8 mouse cellular contexts compared by ENCODE assay signal in the genomic region with DNA sequence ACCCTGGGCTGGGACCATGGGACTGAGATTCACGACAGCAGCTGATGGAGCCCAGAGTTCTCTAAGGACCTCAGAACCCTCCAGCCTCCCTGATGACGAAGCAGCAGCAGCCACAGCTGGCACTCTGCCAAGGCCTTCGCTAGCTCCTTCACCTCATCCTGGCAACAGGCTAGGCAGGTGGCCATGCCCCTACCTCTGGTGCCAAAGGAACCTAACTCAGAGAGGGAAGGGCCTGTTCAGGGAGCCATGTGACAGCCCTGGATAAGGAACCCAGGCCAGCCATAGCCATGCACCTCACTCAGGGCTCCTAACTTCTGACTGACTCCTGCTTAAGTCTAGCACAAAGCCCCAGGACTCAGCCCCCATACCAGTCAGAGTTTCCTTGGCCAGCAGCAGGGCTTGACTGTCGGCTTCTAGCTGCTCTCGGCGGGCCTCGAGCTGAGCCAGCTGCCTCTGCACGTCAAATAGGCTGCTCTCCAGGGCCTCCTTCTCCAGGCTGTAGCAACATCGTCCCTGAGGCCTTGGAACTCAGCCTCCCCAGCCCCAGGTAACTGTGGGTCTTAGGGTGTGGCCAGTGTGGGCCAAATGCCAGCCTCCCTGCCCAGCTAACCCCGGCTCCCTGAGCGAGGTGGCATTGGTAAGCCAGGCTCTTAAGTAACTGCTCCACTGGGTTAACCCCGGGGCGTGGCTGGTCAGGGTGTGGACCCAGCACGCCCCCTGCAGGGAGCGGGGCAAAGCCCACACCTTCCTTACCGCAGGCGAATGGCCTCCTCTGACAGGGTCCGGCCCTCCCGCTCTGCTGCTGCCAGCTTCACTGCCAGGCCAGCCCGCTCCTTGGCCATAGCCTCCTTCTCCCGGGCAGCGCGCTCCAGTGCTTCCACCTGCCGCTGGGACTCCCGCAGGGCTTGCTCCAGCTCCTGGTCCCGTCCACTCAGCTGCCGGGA. TPM values are rescaled to one million over a fixed set of nuclear protein-coding genes. Genes with fewer than 3 reads are reported as not detected.
DNase-seq lines count a peak whose midpoint lies in the region; ATAC-seq and TF ChIP-seq lines count a peak whose summit lies in the region.

No protein-coding gene starts in this region.

- peaks cover 84% of the 10 kb centered on the region for H3K36me3 ChIP-seq in forebrain, embryonic 13.5 days (ENCODE audit: poor library complexity, severe bottlenecking)
- H3K36me3 ChIP-seq in forebrain, embryonic 15.5 days, result peaks cover 21% of the 10 kb centered on the region; the same call in 1 of the 2 replicates
- peaks cover 61% of the 10 kb centered on the region; the same call in 1 of the 2 replicates for H3K36me3 ChIP-seq in hindbrain, embryonic 14.5 days (replicated peaks; ENCODE audit: control insufficient read depth, insufficient read depth)

- H3K4me1 ChIP-seq in forebrain, embryonic 13.5 days, result peaks cover 10% of the 10 kb centered on the region; the same call in 1 of the 2 replicates
- H3K4me1 ChIP-seq in forebrain, embryonic 15.5 days, result peaks cover 4% of the 10 kb centered on the region
- H3K4me1 ChIP-seq in hindbrain, embryonic 14.5 days (replicated peaks; ENCODE audit: control insufficient read depth, insufficient read depth, low read length), result peaks cover 8% of the 10 kb centered on the region; the same call in 1 of the 2 replicates
- no peaks in the 10 kb centered on the region for H3K4me1 ChIP-seq in lung, adult 2 months (ENCODE audit: control insufficient read depth, insufficient read depth, low read length)

- peak overlapping the region; percentile 14; the same call in 1 of the 2 replicates for H3K9ac ChIP-seq in forebrain, embryonic 13.5 days
- no peak overlapping the region for H3K9ac ChIP-seq in forebrain, embryonic 15.5 days (replicated peaks)
- no peak overlapping the region for H3K9ac ChIP-seq in hindbrain, embryonic 14.5 days

- TF ChIP-seq POLR2A in lung, adult 2 months (IDR thresholded peaks at IDR 0.05; ENCODE audit: borderline replicate concordance, extremely low read depth, low read depth, low read length), result no peak

- DNase-seq in 416B (ENCODE audit: low read depth), result peak; percentile 53
- DNase-seq in hindbrain, embryonic 14.5 days (ENCODE audit: low spot score), result no peak
- peak; percentile 69 for DNase-seq in lung, adult 2 months
- DNase-seq in thymus, postnatal 14 days, result no peak
- DNase-seq in thymus, postnatal 25 days, result no peak

- no peak overlapping the region for H3K4me3 ChIP-seq in forebrain, embryonic 13.5 days
- no peak overlapping the region for H3K4me3 ChIP-seq in forebrain, embryonic 15.5 days
- H3K4me3 ChIP-seq in hindbrain, embryonic 14.5 days (replicated peaks; ENCODE audit: low read length), result no peak overlapping the region
- no peak overlapping the region for H3K4me3 ChIP-seq in lung, adult 2 months (replicated peaks; ENCODE audit: extremely low read depth, low read depth, low read length)

- WGBS in forebrain, embryonic 13.5 days, result 79% methylated on average over 27 of the region's 27 CpGs
- 73% methylated on average over 27 of the region's 27 CpGs for WGBS in forebrain, embryonic 15.5 days
- 71% methylated on average over 27 of the region's 27 CpGs for WGBS in hindbrain, embryonic 14.5 days
- 63% methylated on average over 27 of the region's 27 CpGs for WGBS in lung, adult 2 months

- peak overlapping the region; percentile 40 for H3K27ac ChIP-seq in forebrain, embryonic 13.5 days
- no peak overlapping the region for H3K27ac ChIP-seq in forebrain, embryonic 15.5 days (replicated peaks)
- 0 out of 2 replicates have a peak overlapping the region, but pooled peaks have one; percentile 47 for H3K27ac ChIP-seq in hindbrain, embryonic 14.5 days

- TF ChIP-seq CTCF in lung, adult 2 months (IDR thresholded peaks at IDR 0.05; ENCODE audit: insufficient read depth, low read length), result 0 out of 2 replicates have a peak, but pooled peaks have one; percentile 8

- no peak for ATAC-seq in forebrain, embryonic 13.5 days
- ATAC-seq in forebrain, embryonic 15.5 days (replicated peaks), result no peak
- peak; percentile 39; the same call in 1 of the 2 replicates for ATAC-seq in hindbrain, embryonic 14.5 days (ENCODE audit: low FRiP score)
- ATAC-seq in activated CD4-positive, CD25-positive, alpha-beta regulatory T cell, adult 4 months, result no peak

- no peaks in the 10 kb centered on the region for H3K27me3 ChIP-seq in forebrain, embryonic 13.5 days
- no peaks in the 10 kb centered on the region for H3K27me3 ChIP-seq in forebrain, embryonic 15.5 days
- no peaks in the 10 kb centered on the region for H3K27me3 ChIP-seq in hindbrain, embryonic 14.5 days (ENCODE audit: control insufficient read depth, insufficient read depth, low read length)

- H3K4me2 ChIP-seq in forebrain, embryonic 13.5 days, result no peak overlapping the region
- no peak overlapping the region for H3K4me2 ChIP-seq in forebrain, embryonic 15.5 days (replicated peaks)
- H3K4me2 ChIP-seq in hindbrain, embryonic 14.5 days (replicated peaks), result no peak overlapping the region

- H3K9me3 ChIP-seq in forebrain, embryonic 13.5 days (replicated peaks), result no peaks in the 10 kb centered on the region
- H3K9me3 ChIP-seq in forebrain, embryonic 15.5 days, result no peaks in the 10 kb centered on the region
- H3K9me3 ChIP-seq in hindbrain, embryonic 14.5 days (ENCODE audit: control insufficient read depth, low read length), result no peaks in the 10 kb centered on the region

RNA-seq across cellular contexts. Expression of a gene that starts 23.7 kb away (rescaled TPM):
- polyA plus RNA-seq in forebrain, embryonic 13.5 days (2015; fragmentation: Nextera tagmentation; extraction: Ambion mirVana), result 253 and 270 TPM in 2 replicates
- polyA plus RNA-seq in forebrain, embryonic 15.5 days (2015; fragmentation: Nextera tagmentation; extraction: Ambion mirVana), result 215 and 229 TPM in 2 replicates
- polyA plus RNA-seq in hindbrain, embryonic 14.5 days (2014; fragmentation: Nextera tagmentation; extraction: Ambion mirVana), result 164 and 190 TPM in 2 replicates
- polyA plus RNA-seq in lung, adult 2 months (2012; rRNA removed), result 173 and 190 TPM in 2 replicates
- polyA plus RNA-seq in activated CD4-positive, CD25-positive, alpha-beta regulatory T cell, adult 4 months (2017; shearing (Covaris generic)), result not detected

RNA-seq across cellular contexts. Expression of a gene that starts 26.5 kb away (rescaled TPM):
- polyA plus RNA-seq in forebrain, embryonic 13.5 days (2015; fragmentation: Nextera tagmentation; extraction: Ambion mirVana), result 7.4 and 7.7 TPM in 2 replicates
- 8.3 and 10.2 TPM in 2 replicates for polyA plus RNA-seq in forebrain, embryonic 15.5 days (2015; fragmentation: Nextera tagmentation; extraction: Ambion mirVana)
- 5.0 and 5.4 TPM in 2 replicates for polyA plus RNA-seq in hindbrain, embryonic 14.5 days (2014; fragmentation: Nextera tagmentation; extraction: Ambion mirVana)
- 10.1 and 14.0 TPM in 2 replicates for polyA plus RNA-seq in lung, adult 2 months (2012; rRNA removed)
- 1 to 10 TPM in 1 of 2 experiments, under 1 TPM in 1; 0.98 to 1.4 TPM for polyA plus RNA-seq in activated CD4-positive, CD25-positive, alpha-beta regulatory T cell, adult 4 months (2017; shearing (Covaris generic))

RNA-seq across cellular contexts. Expression of a gene that starts 44.3 kb away (rescaled TPM):
- 44.9 and 48.0 TPM in 2 replicates for polyA plus RNA-seq in forebrain, embryonic 13.5 days (2015; fragmentation: Nextera tagmentation; extraction: Ambion mirVana)
- 50.5 and 55.8 TPM in 2 replicates for polyA plus RNA-seq in forebrain, embryonic 15.5 days (2015; fragmentation: Nextera tagmentation; extraction: Ambion mirVana)
- 44.2 and 46.9 TPM in 2 replicates for polyA plus RNA-seq in hindbrain, embryonic 14.5 days (2014; fragmentation: Nextera tagmentation; extraction: Ambion mirVana)
- 76.7 and 85.5 TPM in 2 replicates for polyA plus RNA-seq in lung, adult 2 months (2012; rRNA removed)
- polyA plus RNA-seq in activated CD4-positive, CD25-positive, alpha-beta regulatory T cell, adult 4 months (2017; shearing (Covaris generic)), result 100 to 1,000 TPM in 1 of 2 experiments, 10 to 100 TPM in 1; 85.5 to 101 TPM

RNA-seq across cellular contexts. Expression of a gene that starts 47.2 kb away (rescaled TPM):
- 76.9 and 85.9 TPM in 2 replicates for polyA plus RNA-seq in forebrain, embryonic 13.5 days (2015; fragmentation: Nextera tagmentation; extraction: Ambion mirVana)
- polyA plus RNA-seq in forebrain, embryonic 15.5 days (2015; fragmentation: Nextera tagmentation; extraction: Ambion mirVana), result 123 and 127 TPM in 2 replicates
- polyA plus RNA-seq in hindbrain, embryonic 14.5 days (2014; fragmentation: Nextera tagmentation; extraction: Ambion mirVana), result 176 and 178 TPM in 2 replicates
- polyA plus RNA-seq in lung, adult 2 months (2012; rRNA removed), result 199 and 258 TPM in 2 replicates
- polyA plus RNA-seq in activated CD4-positive, CD25-positive, alpha-beta regulatory T cell, adult 4 months (2017; shearing (Covaris generic)), result 1 to 10 TPM; 5.6 to 7.5 TPM

RNA-seq across cellular contexts. Expression of a gene that starts 54.3 kb away (rescaled TPM):
- 0.20 and 0.30 TPM in 2 replicates for polyA plus RNA-seq in forebrain, embryonic 13.5 days (2015; fragmentation: Nextera tagmentation; extraction: Ambion mirVana)
- polyA plus RNA-seq in forebrain, embryonic 15.5 days (2015; fragmentation: Nextera tagmentation; extraction: Ambion mirVana), result 0.53 TPM in 1 of 2 replicates, not detected in the other
- polyA plus RNA-seq in hindbrain, embryonic 14.5 days (2014; fragmentation: Nextera tagmentation; extraction: Ambion mirVana), result 0.46 and 0.96 TPM in 2 replicates
- not detected in 2 replicates for polyA plus RNA-seq in lung, adult 2 months (2012; rRNA removed)
- under 1 TPM; 0.29 to 0.88 TPM for polyA plus RNA-seq in activated CD4-positive, CD25-positive, alpha-beta regulatory T cell, adult 4 months (2017; shearing (Covaris generic))

Comparison
In these comparisons a context has a peak if more than half of its experiments do, and no peak if none do; other contexts are left out.
1. DNase-seq: peak in 416B (single experiment) and lung, adult 2 months (single experiment); none in hindbrain, embryonic 14.5 days (single experiment), thymus, postnatal 14 days (single experiment) and thymus, postnatal 25 days (single experiment).
2. RNA of a gene that starts 23.7 kb away (polyA plus RNA-seq): 253 to 270 TPM in forebrain, embryonic 13.5 days, 215 to 229 TPM in forebrain, embryonic 15.5 days, 164 to 190 TPM in hindbrain, embryonic 14.5 days and 173 to 190 TPM in lung, adult 2 months; not detected in activated CD4-positive, CD25-positive, alpha-beta regulatory T cell, adult 4 months; every median in the first group is over 100 times any median in the second.